Mouse (Mus musculus): ENCODE measurements around the gene Tub.
A peak's percentile ranks its signal among the peaks of the same experiment; 100 is the strongest.

Tub gene

DNA sequence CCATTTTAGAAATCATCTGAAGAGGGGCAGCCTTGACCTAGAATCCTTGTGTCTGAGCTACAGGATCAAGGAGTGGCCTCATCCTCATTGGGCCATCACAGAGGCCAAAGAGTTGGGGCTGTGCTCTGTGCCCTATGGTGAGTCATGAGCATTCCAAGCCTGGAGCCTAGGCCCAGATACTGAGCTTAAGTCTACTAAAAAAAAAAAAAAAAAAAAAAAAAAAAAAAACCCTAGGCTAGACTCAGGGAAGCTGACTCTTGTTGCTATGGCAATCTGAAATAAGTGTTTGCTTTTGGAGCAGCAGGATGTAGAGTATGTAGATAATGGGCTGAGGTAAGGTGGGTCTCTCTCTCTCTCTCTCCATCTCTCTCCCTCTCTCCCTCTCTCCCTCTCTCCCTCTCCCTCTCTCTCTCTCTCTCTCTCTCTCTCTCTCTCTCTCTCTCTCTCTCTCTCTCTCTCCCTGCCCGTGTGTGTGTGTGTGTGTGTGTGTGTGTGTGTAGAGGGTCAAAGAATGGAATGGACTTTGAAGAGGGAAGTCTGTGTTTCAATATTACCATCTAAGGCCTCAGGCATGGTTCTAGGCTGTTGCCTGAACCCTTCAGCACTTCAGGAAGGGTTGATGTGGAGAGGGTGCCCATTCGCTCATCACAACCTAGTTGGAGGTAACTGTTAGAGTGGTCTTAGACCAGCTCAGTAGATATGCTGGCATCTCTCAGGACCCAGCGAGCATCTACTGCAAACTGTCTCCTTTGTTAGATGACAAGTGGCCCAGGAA lies 36.0 kb downstream of the Tub start:
- no peak for DNase-seq

DNA sequence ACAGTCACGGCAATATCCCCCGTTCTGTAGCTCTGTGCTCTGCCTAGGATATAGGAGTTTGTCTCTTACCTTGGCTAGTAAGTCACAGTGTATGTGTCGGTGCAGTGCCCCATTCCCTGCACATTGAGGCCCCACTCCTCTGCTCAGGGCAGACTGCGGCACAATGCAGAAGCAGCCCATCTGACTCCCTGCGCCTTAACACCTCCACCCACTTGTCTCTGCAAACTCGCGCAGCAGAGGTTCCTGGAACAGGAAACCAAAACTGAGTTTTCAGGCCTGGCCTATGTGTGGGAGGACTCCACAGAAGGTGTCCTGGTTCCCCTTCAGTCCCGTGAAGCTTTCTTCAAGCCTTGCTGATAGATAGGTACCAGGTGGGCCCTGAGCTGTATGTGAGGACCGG lies 41.1 kb downstream of the Tub start:
- no peak for DNase-seq

DNA sequence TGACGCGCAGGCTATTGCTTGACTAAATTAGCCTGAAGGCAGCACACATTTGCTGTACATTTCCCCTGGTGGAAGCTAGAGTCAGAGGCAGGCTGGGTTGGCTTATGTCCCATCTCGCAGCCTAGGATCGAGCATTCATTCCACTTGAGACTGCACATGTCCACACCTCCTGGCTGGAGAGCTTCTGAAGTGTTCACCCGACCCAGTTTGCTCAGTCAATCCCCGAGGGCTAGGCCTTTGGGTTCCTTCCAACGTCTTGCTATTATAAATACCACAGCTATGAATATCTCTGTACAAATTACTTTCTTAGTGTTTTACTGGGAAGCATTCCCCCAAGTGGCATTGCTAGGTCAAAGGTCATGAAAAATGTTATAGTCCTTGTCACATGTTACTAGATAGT lies 43.1 kb downstream of the Tub start:
- DNase-seq: peak in 1 of 2 experiments; percentile 27

DNA sequence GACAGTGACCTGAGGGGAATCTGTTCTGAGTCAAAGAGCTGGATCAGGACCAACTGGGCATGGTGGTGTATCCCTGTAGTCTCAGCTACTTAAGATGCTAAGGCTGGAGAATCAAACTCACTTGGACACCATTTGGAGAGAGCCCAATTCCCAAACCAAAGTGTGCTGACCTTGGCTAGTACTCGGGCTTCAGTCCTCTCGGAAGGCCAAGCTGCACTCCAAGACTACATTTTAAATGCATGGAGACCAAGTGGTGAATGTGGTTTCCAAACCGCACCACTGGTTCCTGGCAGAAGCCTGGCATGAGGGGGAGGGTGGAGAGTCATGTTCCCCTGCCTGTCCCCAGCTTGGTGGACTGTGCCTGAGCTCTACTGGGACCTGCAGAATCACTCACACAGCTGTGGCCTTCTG lies 43.7 kb downstream of the Tub start:
- DNase-seq: no peak

DNA sequence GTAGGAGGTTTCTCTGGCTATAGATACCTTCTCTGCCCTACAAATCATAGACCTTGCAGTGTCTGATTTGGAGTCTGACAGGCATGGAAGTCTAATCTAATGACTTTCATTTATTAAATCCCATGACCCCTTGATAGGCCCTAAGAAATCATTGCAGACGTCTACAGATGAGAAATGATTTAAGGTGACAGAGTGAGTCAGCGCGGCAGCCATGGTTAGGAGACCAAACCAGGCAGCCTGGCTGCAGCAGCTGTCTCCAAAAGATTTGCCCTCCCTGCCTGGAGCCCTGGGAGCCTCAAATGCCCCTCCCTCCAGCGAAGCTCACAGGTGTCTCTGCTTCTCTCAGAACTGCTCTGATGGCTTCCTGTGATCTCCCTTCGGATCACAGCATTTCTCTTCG lies 46.0 kb downstream of the Tub start:
- no peak for DNase-seq

DNA sequence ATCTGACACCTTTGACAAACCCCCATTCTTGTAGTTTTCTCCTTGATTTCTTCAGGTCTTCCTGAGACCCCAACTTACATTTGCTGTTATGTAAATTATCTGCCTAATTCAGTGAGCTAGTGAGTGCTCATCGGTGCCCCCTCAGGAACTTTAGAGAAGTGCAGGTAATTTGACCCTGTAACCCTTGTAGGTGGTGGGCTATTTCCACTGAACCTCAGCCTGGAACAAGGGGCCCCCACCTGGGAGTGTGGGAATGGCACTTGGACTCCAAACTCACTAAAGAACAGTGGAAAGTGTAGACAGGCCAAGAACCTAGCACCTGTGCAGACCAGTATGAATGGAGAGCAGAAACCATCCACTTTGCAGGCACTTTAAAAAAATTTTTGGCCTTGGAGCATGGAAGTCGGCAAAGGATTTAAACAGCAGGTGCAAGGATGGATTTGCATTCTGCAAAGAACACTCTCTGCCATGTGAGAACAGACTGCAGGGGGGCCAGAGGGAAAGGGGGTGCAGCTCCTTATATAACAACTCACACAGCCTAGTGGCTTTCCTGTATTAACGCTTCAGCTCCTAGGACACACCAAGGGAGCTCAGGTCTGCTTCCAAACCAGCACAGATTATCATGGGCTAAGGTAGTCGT lies 50.3 kb downstream of the Tub start:
- peak in 1 of 2 experiments; percentile 63 for DNase-seq

DNA sequence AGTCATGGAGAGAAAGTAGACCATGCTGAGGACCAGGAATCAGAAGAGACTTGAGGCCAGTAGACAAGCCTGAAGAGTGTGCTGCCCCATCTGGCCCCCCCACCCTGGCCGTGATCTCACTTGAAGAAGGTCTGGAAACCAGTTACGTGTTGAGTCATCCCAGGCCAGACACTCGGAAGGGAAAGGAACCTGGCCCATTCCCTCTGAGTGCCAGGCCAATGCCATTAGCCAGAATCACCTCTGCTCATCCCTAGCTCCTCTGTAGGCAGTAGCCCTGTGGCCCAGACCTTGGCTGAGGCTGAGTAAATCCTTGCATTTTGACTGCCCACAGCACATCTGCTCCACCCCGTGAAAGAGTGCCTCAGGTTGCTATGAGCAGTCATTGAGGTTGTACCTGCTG lies 51.8 kb downstream of the Tub start:
- no peak for DNase-seq

DNA sequence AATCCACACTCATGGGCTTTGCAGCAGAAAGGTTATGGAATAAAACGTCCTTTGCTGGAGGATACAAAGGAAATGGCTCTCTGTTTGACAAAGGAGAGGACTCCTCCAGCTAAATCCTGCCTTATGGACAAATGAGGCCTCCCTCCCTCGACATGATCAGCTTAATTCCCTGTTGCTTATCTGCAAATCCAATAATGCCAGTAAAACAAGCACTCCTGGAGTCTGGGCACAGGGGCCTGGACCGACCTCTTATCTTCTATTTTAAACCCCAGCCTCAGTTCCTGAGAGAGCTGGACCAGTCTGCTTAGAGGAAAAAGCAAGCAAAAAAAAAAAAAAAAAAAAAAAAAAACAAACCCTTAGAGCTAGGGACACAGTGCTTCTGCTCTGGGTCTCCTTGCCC lies 53.5 kb downstream of the Tub start:
- no peak for DNase-seq

DNA sequence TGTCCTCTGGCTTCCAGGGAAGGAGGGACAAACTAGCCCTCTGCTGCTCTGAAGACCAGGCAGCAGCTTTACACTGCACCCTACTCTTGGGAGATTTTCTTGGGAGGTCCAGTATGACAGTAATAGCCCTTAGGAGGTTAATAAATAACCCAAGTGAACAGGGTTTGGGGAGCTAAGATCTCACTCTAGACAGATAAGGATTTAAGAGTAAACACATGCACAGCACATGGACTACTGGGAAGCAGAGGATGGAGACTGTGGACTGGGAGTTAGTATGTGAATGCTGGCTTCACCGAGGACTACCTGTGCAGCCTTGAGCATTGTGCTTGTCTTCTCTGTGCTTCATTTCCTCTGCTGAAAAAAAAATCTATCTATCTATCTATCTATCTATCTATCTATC lies 59.1 kb downstream of the Tub start:
- no peak for DNase-seq

DNA sequence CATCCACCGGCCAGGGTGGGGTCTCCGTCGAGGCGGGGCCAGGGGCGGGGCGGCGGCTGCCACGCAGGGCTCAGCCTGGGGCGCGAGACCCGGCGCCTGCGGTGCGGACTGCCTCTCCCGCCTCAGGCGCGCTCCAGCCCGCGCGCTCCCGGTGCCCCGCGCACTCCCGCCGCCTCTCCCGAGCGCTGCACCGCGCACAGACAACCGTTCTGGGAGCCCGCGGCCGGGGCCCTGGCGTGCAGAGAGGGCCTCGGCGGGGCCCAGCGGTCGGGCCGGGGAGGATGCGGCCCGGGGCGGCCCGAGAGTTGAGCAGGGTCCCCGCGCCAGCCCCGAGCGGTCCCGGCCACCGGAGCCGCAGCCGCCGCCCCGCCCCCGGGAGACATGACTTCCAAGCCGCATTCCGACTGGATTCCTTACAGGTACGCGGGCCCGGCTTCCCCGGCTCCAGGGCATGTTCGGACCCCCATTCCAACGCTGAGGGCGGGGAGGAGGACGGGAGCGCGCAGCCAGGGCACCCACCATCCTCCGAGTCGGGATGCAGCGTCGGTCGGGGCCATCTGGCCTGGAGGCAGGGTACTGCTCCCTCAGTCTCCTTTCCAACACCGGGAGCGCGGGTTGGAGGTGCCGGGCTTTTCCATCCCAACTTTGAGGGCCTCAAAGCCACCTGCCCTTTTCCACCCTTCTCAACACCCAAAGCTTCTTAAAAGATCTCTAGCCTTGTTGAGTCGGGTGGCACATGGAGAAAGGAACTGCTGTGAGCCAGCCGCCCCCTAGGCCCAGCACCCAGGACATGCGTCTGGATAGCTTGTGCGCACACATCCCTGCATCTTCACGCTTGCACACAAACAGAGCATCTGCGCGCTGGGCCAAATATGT lies 60.8 kb downstream of the Tub start:
- DNase-seq: peak; percentile 77 to 82

DNA sequence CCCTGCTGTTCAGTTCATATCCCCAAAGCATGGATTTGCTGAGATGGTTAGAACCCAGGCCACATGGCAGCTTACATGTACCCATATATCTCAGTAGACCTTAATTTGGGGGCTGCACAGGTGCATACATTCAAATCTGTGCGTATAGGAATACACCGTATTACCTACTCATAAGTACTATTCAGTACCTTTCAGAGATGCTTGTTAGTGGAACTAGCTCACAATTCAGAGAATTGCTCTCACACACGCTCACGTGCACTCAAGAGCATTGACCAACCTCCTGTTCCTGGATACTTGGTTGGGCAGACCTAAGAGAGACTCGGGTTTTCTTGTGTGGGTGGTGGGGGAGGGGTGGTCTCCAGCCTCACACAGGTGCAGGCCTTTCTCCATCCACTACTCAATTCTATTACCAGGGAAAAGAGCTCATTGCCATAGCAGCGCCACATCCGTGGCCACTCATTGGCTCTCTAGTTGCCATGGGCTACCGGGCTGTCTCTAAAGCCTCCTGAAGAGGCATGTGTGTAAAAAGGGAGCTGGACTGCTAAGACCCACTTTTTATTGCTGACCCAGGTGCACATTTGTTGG lies 61.5 kb downstream of the Tub start:
- DNase-seq: peak in 1 of 2 experiments; percentile 47

DNA sequence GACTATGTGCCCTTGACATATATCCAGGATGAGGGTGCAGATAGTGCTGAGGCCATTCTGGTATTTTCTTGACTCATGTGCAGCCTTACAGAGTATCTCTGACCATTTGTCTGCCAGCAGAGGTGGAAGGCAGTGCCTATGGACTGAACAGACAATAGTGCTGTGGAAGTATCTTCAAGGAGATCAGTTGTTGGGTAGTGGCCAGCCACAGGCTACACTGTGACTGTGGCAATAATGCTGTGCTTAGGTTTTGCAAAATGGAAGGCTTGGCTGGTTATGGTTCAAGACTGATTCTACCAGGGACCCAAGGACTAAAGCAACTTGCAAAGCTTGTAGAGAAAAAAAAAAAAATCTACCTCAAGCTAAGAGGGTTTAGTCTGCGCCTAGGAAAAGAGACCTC lies 62.4 kb downstream of the Tub start:
- no peak for DNase-seq

DNA sequence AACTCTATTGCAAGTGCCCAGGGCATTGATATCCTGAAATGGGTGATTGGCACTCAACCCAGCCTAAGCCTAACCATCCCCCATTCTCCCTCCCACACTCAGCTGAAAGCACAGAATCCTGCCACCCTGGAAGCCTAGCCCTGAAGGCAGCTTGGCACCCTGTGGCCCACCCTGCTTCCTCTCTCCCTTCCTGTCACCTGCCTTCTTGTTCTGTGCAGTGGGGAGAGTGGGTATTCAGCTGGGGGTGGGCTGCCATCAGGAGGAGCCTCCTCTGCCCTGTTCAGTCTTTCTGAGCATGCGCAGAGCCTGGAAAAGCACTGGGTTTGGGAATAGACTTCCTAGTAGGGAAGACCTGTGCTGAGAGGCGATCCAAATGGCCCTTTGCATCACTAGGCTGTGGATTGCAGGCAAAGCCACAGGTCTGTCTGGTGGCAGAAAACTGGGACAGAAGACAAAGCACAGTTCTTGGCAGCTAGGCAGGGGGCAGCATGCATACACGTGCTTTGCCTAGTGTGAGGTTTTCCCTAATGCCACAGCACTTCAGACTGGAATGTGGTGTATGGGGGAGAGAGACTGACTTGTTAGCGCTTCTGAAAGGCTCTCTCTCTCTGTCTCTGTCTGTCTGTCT lies 63.0 kb downstream of the Tub start:
- DNase-seq: no peak

DNA sequence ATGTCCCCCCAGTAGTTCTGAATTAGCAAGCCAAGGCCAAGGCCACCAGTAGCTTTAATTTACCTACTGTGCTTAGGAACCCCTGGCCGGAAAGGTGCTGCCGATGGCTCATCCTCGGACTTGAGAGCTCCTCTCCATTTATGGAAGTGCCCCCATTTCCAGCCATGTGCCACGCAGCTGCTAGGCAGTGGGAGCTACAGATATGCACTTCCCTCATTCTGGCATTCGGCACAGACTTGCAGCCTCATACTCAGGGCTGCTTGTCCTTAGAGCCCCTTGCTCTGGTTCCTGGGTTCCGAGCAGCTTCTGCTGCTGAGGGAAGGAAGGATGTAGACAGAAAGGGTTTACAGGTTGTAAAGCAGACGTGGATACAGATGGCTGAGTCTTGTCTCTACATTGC lies 64.7 kb downstream of the Tub start:
- DNase-seq: no peak

DNA sequence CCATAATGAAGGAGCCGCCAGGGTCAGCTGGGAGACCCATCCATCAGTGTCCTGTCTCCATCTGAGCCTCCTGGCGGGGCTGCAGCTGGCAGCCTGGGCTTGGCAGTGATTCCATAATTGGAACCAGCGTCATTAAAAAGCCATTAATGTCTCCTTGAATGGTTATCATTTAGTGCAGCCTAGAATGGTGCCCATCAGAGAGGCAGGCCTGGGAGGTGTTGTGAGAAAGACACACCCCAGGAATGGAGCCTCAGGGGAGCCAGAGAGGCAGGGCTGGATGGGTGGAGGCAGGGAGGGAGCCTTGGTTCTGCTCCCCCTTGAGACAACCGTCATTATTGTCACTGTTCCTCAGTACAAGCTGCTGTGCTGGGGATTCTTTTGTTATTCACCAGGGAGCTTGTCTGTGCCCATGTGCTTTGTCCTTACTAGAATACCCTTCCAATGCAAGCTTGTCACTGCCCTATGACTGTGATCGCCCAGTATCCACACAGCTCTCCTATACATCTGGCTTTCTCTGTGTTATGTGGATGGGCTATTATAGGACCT lies 66.3 kb downstream of the Tub start:
- no peak for DNase-seq

DNA sequence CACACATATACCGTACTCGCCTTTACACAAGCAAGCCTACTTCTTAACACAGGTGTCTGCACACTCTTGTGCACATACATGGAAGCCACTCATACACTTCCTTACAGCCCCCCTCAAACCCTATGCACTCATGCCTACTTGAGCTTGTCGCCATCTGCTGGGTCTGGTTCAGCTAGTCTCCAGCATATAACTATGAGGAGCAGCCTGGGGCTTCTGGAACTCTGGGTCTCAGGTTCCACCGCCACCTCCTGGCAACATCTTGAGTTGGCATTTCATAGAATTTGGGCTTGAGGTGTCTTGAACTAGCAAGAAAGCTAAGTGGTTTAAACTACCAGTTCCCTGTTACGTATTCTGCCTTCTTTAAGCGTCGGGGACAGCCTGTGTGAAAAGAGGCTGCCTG lies 69.1 kb downstream of the Tub start:
- DNase-seq: no peak

DNA sequence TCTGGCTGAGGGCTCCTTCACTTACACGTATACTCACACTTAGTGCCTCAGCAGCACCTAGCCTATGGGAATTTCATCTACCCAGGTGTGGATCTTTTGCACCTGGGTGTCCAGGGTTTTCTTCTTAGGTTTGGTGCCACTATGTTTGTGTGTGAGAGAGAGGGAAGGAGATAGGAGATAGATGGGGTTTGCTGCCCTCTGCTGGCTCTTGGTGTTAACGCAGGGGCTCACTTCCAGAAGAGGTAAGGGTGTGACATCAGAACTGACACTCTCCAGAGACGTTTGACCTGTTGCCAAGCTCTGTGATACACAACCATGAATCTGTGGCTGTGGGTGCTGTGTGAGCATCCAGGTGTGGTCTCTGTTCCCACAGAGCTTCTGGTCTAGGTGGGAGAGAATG lies 71.3 kb downstream of the Tub start:
- peak; percentile 85 to 89 for DNase-seq

DNA sequence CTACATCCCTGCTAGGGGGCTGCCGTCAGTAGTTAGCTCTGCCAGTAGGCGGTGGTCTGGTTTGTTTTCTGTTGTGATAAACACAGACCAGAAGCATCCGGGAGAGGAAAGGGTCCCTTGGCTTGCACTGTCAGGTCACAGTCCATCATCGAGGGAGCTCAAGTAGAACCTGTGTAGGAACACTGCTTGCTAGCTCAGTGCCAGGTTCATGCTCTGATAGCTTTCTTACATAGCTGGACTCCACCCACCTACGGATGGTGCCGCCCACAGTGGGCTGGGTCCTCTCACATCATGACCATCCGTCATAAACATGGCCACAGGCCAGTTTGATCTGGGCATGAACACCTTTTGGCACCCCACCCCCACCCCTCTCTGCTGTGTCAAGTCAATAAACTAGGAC lies 75.6 kb downstream of the Tub start:
- DNase-seq: no peak

DNA sequence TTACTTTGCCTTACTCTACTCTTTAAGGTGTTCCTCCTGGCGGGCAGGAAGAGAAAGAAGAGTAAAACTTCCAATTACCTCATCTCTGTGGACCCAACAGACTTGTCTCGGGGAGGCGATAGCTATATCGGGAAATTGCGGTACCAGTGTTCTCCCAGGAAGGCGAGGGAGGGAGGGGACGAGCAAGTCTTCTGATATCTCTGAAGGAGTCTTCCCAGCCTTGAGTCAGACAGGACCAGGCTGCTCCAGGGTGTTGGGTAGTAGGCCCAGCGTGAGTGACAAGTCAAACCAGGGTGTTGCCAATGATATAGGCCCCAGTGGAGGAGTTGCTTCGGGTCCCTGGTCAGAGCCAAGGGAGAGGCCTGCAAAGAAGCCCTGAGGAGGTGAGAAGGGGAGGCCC lies 76.8 kb downstream of the Tub start:
- DNase-seq: no peak

DNA sequence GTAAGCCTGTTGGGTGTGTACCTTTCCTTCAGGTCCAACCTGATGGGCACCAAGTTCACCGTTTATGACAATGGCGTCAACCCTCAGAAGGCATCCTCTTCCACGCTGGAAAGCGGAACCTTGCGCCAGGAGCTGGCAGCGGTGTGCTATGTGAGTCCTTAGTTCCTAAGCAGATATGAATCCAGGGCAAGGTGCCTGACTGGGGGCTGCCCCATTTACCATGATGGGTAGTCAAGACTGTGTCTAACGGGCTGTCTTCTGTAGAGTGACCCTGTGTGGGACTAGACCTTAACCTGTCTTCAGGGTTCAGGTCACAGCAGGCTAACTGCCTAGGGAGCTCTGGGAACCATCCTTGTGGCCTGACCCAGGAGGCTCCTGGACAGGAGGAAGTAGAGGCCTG lies 77.6 kb downstream of the Tub start:
- DNase-seq: peak; percentile 17 to 31

DNA sequence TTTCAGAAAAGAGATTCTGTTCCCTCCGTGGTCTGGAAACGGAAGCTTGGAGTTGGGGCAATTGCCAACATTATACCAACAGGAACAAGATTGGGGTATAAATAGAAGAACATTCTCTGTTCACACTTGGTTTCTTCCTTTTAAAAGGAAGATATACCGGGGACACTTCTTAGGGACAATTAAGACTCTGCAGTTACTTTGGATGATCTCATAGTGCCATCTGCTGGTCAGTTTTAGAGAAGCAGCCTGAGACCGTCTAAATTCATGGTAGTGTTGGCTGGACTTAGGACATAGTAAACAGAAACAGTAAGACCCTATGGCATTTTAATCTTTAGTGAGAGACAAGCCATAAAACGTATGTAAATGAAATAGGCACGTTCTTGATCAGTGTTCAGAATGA lies 78.1 kb downstream of the Tub start:
- DNase-seq: peak; percentile 63 to 83

DNA sequence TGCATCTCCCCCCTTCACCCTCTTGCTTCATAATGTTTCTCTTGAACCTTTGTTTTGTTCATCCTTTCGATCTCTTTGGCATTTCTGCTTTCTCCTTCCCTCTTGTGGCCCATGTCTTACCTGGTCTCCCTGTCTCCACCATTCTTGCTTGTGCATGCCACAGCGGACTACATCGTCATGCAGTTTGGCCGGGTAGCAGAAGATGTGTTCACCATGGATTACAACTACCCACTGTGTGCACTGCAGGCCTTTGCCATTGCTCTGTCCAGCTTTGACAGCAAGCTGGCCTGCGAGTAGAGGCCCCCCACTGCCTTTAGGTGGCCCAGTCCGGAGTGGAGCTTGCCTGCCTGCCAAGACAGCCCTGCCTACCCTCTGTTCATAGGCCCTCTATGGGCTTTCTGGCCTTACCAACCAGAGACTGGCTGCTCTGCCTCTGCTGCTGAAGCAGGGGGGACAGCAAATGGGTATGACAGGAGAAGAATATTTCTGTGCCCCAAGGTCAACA lies 79.9 kb downstream of the Tub start:
- peak; percentile 54 to 63 for DNase-seq

Data from cerebellum, postnatal 25 days (tissue).